In the genomic region with DNA sequence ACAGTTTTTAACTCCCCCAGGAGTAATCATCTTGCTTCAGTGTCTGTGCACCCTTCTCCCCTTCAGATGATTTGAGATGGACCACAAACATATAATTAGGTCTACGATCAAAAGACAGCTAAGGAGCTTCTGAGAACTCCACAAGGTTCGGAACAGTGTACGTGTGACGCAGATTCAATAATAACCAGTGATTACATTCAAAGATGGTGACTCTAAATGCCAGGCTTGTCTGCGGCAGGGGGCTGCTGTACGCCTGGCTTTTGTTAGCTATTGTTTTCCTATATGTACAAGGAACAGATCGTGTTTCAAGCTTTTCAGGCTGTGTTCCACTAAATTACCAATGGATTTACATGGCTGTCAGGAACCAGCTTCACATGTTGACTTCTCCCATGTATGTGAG, we compare ENCODE assay signal across 17 mouse cellular contexts.
"Had no signal": no experiment of that assay in that cellular context is flagged by ENCODE, and none has a peak within 500 bp of the region (broad histone marks: within the 10 kb centered on the region; RNA-seq: fewer than 3 reads in every experiment).

No protein-coding gene starts in this region.

- H3K9me3 ChIP-seq: midbrain, embryonic 10.5 days; midbrain, embryonic 12.5 days; neural tube, embryonic 13.5 days; neural tube, embryonic 15.5 days; stomach, embryonic 15.5 days had no signal

- ATAC-seq: midbrain, embryonic 16.5 days had no signal

- H3K36me3 ChIP-seq: midbrain, embryonic 10.5 days; midbrain, embryonic 12.5 days; neural tube, embryonic 13.5 days; neural tube, embryonic 15.5 days; stomach, embryonic 15.5 days had no signal

- H3K27ac ChIP-seq: midbrain, embryonic 10.5 days; midbrain, embryonic 12.5 days; neural tube, embryonic 13.5 days; neural tube, embryonic 15.5 days; stomach, embryonic 15.5 days; stomach, postnatal 0 days had no signal

- DNase-seq: lung, adult 18-20 months; lung, embryonic 14.5 days; lung, postnatal 10 days; lung, postnatal 4 days; midbrain, embryonic 14.5 days; right cerebral cortex, postnatal 14 days; thymus, adult 18-20 months; thymus, postnatal 14 days; thymus, postnatal 36 days had no signal

- H3K4me1 ChIP-seq: midbrain, embryonic 10.5 days; midbrain, embryonic 12.5 days; neural tube, embryonic 13.5 days; neural tube, embryonic 15.5 days; stomach, embryonic 15.5 days had no signal

- H3K9ac ChIP-seq: lung, embryonic 14.5 days; midbrain, embryonic 12.5 days; neural tube, embryonic 13.5 days; neural tube, embryonic 15.5 days; stomach, embryonic 15.5 days had no signal

- H3K27me3 ChIP-seq: midbrain, embryonic 12.5 days; neural tube, embryonic 13.5 days; neural tube, embryonic 15.5 days; stomach, embryonic 15.5 days had no signal

- H3K4me3 ChIP-seq: midbrain, embryonic 10.5 days; midbrain, embryonic 12.5 days; myocyte; neural tube, embryonic 13.5 days; neural tube, embryonic 15.5 days; stomach, embryonic 15.5 days had no signal

- H3K4me2 ChIP-seq: lung, embryonic 14.5 days; midbrain, embryonic 12.5 days; neural tube, embryonic 13.5 days; neural tube, embryonic 15.5 days; stomach, embryonic 15.5 days had no signal
